Mouse (Mus musculus) lung, adult 2 months (tissue): ENCODE data around the gene Cenpf.

Source experiments
- CTCF ChIP-seq: fragments of 200-500 bp; IDR thresholded peaks from 2 replicates; pipeline ENCODE4 v1.5.1; 2011; ENCODE audit warnings: mild to moderate bottlenecking, low read length, control low read depth; ENCODE audit not compliant: insufficient read depth
- POLR2A ChIP-seq: fragments of 200-500 bp; IDR thresholded peaks from 2 replicates; pipeline ENCODE4 v1.6.1; 2011; ENCODE audit warnings: low read depth, mild to moderate bottlenecking, control low read depth, low read length, borderline replicate concordance; ENCODE audit errors: extremely low read depth

- TF ChIP-seq CTCF (no peak), POLR2A (no peak)
Observed at GRCm38 (mm10) chr1:189726121-189726520, 38.2 kb upstream of the Cenpf start.
